Mouse (Mus musculus) small intestine, adult 2 months (tissue): Measurements from ENCODE around the gene Hoxb8. TPM values are rescaled to one million over a fixed set of nuclear protein-coding genes. Genes with fewer than 3 reads are reported as not detected.

Experiments
- H3K27ac ChIP-seq: fragments of 200-500 bp; 2 replicates; pipeline ENCODE4 v1.5.1; 2012; ENCODE audit warnings: low read depth, low read length, control low read depth, inconsistent platforms; ENCODE audit not compliant: insufficient read depth
- H3K27me3 ChIP-seq: fragments of 200-500 bp; 2 replicates; pipeline ENCODE4 v1.6.1; 2012; ENCODE audit warnings: mild to moderate bottlenecking, moderate library complexity, low read length, inconsistent platforms; ENCODE audit not compliant: control insufficient read depth, insufficient read depth
- H3K36me3 ChIP-seq: fragments of 200-500 bp; 2 replicates; pipeline ENCODE4 v1.6.1; 2012; ENCODE audit warnings: mild to moderate bottlenecking, low read length, control low read depth, inconsistent platforms; ENCODE audit not compliant: control insufficient read depth, insufficient read depth
- H3K4me1 ChIP-seq: fragments of 200-500 bp; 2 replicates; pipeline ENCODE4 v1.6.1; 2012; ENCODE audit warnings: low read length, inconsistent platforms, mixed read lengths; ENCODE audit not compliant: control insufficient read depth, insufficient read depth, insufficient read length
- H3K4me3 ChIP-seq: fragments of 200-500 bp; 2 replicates; pipeline ENCODE4 v1.5.1; 2012; ENCODE audit warnings: low read depth, mild to moderate bottlenecking, control low read depth, inconsistent platforms, low read length, moderate library complexity
- CTCF ChIP-seq: fragments of 200-500 bp; IDR thresholded peaks from 2 replicates; pipeline ENCODE4 v1.5.1; 2012; ENCODE audit warnings: low read depth, mild to moderate bottlenecking, control low read depth, inconsistent platforms, low read length, moderate library complexity, mixed read lengths; ENCODE audit not compliant: insufficient replicate concordance, insufficient read length; ENCODE audit errors: extremely low read depth
- POLR2A ChIP-seq: fragments of 200-500 bp; IDR thresholded peaks from 2 replicates; pipeline ENCODE4 v1.6.1; 2012; ENCODE audit warnings: low read depth, mild to moderate bottlenecking, control low read depth, inconsistent platforms, low read length, moderate library complexity
- WGBS: fragments of 180-500 bp; shearing (Covaris S2); methylation state at CpG from one replicate; pipeline ENCODE4 v1.1.7; 2018; 5-methylcytosine and 5-hydroxymethylcytosine counted together
- polyA plus RNA-seq: library from polyadenylated mRNA; depleted of rRNA; stranded (reverse); fragments of >200 nt; gene quantifications from 2 replicates; pipeline ENCODE4 v1.2.3, GENCODE M21; 2012

Gene Hoxb8
- polyA plus RNA-seq, 1 experiment = 5.3 TPM

DNA sequence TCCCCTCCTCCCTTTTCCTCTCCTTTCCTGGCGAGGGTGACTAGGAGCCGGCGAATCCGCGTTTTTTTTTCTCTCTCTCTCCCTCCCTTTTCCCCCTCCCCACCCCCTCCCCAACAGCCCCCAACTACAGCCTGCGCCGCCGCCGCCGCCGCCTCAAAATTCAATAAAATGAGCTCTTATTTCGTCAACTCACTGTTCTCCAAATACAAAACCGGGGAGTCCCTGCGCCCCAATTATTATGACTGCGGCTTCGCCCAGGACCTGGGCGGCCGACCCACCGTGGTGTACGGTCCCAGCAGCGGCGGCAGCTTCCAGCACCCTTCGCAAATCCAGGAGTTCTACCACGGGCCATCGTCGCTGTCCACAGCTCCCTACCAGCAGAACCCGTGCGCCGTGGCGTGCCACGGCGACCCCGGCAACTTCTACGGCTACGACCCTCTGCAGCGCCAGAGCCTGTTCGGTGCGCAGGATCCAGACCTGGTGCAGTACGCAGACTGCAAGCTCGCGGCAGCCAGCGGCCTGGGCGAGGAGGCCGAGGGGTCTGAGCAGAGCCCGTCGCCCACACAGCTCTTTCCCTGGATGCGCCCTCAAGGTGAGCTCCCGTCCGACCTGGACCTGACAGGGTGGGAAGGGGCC is 1.2 kb downstream of the Hoxb8 start:
- peak overlapping the region; percentile 51 for H3K4me3 ChIP-seq
- 3% methylated on average over 49 of the region's 49 CpGs for WGBS
- H3K27ac ChIP-seq = no peak overlapping the region
- peaks cover 93% of the 10 kb centered on the region for H3K27me3 ChIP-seq
- H3K4me1 ChIP-seq = peaks cover 2% of the 10 kb centered on the region; the same call in 1 of the 2 replicates
- TF ChIP-seq POLR2A (no peak), CTCF (no peak)
- H3K36me3 ChIP-seq = no peaks in the 10 kb centered on the region

DNA sequence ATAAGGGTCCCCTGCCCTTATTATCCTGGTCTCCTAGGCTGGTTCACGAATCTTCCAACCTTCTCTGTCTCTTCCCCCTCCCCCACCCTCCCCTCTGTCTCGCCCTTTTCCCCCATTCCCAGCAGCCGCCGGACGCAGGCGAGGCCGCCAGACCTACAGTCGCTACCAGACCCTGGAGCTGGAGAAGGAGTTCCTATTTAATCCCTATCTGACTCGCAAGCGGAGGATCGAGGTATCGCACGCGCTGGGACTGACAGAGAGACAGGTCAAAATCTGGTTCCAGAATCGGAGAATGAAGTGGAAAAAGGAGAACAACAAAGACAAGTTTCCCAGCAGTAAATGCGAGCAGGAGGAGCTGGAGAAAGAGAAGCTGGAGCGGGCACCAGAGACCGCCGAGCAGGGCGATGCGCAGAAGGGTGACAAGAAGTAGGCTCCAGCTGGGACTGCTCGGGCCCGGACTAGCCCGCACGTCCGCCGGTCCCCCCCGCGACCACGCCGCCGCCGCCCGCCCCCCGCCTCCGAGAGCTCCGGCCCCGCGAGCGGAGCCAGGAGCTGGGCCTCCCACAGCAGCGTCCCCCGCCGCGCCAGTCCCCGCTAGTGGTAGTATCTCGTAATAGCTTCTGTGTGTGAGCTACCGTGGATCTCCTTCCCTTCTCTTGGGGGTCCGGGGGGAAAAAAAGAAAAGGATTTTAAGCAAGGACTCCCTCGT is 2.5 kb downstream of the Hoxb8 start:
- Histone ChIP-seq H3K27me3 (peaks cover 87% of the 10 kb centered on the region), H3K27ac (peak overlapping the region; percentile 57), H3K4me3 (peak overlapping the region; percentile 51), H3K4me1 (no peaks in the 10 kb centered on the region; the same call in 1 of the 2 replicates), H3K36me3 (no peaks in the 10 kb centered on the region)
- WGBS = 3% methylated on average over 47 of the region's 49 CpGs
- TF ChIP-seq CTCF (peak; percentile 5; the same call in 1 of the 2 replicates), POLR2A (0 out of 2 replicates have a peak, but pooled peaks have one; percentile 8)

DNA sequence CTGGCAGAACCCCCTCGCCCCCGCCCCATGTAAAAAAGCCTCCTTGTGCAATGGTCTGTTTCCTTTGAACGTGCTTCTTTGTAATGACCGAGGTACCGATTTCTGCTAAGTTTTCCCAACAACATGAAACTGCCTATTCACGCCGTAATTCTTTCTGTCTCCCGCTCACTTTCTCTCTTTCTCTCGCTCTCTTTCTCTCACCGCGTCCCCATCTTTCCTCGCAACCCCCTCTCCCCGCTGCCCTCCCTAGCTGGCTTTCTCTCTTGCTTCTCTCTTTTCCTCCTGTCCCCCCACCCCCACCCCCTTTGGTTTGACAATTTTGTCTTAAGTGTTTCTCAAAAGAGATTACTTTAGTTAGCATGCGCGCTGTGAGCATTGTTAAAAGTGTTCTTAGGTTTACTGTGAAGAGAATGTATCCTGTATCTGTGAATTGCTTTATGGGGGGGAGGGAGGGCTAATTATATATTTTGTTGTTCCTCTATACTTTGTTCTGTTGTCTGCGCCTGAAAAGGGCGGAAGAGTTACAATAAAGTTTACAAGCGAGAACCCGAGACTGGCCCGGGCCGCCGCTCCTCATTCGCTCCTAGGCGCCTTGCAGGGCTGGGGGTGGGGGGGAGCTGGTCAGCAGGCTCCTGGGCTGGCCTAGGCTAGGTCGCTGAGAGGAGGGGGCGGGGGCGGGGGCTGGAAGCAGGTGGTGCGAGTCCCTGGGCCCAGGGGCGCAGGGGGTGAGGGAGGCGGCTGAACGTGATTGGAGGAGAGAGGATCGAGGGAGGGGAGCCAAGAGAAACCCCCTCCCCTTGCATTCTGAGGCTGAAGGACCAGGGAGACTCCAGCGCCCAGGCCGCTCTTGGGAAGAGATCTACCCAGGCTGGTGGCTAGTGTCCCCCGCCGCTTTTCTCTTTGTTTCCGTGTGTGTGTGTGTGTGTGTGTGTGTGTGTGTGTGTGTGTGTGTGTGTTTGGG is 3.3 kb downstream of the Hoxb8 start:
- 8% methylated on average over 37 of the region's 37 CpGs for whole genome bisulfite sequencing
- H3K4me3 ChIP-seq = peak overlapping the region; percentile 62
- peak overlapping the region; percentile 57 for H3K27ac ChIP-seq
- no peaks in the 10 kb centered on the region for H3K36me3 ChIP-seq
- H3K4me1 ChIP-seq = no peaks in the 10 kb centered on the region; the same call in 1 of the 2 replicates
- peaks cover 81% of the 10 kb centered on the region for H3K27me3 ChIP-seq
- no peak for TF ChIP-seq CTCF
- no peak for TF ChIP-seq POLR2A

DNA sequence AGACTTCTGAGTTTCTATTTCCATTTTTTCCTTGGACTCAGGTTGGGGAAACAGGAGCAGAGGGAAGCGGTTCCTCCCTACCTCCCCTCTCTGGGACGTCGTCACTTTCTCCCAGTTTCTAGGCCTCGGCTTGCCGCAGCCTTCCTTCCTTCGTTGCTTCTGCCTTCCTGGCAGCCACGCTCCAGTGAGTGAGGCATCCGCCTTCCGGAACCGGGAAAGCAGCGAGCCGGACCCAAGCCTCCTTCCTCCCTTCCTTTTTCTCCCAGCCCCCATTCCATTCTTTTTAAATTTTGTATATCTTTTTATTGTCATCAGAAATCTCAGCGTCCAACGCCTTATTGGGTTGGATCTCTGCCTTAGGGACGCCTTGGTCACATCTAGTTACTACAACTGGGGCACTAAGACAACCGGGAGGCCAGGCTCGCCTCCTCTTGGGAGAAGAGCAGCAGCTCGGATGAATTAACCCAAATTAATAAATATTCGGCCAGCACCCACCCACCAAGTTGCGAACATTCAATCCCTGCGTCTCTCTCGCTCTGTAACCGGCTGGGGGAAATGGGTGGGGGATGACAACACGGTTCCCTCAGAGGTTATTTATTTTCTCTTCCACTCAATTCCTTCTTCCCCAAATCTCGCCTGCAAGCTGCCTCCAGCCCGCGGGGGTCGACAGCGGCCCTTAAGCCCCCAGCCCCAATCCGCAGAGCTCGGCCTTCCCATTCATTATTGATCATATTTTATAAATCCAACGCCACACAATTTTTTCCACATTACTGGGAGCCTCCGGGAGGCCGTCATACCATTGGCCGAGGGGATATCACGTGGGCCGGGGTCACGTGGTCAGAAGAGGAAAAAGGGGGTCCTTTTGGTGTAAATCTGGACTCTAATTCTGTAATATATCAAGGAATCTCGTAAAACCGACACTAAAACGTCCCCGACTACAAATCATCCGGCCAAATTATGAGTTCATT is 4.3 kb downstream of the Hoxb8 start, which contains the start of gene Hoxb7:
Hoxb7 (plus strand) TSS at position 853 of the 968 bp plus-strand sequence.
- Histone ChIP-seq H3K4me1 (no peaks in the 10 kb centered on the region; the same call in 1 of the 2 replicates), H3K36me3 (no peaks in the 10 kb centered on the region), H3K4me3 (peak within 1 kb of the TSS; percentile 62), H3K27ac (peak within 1 kb of the TSS; percentile 57), H3K27me3 (peaks cover 79% of the 10 kb centered on the region)
- 3% methylated on average over 43 of the region's 43 CpGs for WGBS
- TF ChIP-seq CTCF (no peak), POLR2A (0 out of 2 replicates have a peak, but pooled peaks have one; percentile 12)

DNA sequence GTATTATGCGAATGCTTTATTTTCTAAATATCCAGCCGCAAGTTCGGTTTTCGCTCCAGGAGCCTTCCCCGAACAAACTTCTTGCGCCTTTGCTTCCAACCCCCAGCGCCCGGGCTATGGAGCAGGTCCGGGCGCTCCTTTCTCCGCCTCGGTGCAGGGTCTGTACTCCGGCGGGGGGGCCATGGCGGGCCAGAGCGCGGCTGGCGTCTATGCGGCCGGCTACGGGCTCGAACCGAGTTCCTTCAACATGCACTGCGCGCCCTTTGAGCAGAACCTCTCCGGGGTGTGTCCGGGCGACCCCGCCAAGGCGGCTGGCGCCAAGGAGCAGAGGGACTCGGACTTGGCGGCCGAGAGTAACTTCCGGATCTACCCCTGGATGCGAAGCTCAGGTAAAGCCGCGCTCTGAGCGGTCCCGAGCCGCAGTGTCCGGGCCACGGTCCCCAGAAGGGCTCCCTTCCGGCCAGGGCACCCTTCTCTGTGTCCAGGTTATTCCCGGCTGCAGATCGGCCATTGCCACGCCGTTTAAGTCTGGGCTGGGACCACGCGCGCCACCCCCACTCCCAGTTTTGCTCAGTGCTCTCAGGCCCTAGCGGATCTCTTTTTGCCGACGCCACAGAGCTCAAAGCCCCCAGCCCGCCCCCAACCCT is 5.2 kb downstream of the Hoxb8 start:
- H3K4me3 ChIP-seq = peak overlapping the region; percentile 62
- H3K36me3 ChIP-seq = no peaks in the 10 kb centered on the region
- peaks cover 78% of the 10 kb centered on the region for H3K27me3 ChIP-seq
- 2% methylated on average over 55 of the region's 55 CpGs for WGBS
- H3K4me1 ChIP-seq = no peaks in the 10 kb centered on the region; the same call in 1 of the 2 replicates
- TF ChIP-seq CTCF = no peak
- TF ChIP-seq POLR2A = no peak
- H3K27ac ChIP-seq = peak overlapping the region; percentile 28

DNA sequence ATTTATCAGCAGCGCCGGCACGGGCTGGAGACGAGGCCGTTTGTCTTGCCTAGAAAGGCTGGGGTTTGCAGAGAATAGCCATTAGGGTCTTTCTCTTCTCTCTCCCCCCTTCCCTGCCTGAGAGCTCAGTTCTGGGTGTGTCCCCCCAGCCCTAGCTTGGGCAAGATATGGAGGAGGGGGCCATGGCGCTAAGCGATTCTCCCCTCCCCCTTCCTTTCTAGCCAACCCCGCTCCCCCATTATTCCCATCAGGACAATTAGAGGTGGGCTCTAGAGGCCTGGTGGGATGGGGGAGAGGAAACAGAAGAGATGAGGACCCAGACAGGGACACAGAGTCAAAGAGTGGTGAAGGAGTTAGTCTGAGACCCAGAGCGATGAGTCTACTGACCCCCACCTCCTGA is 5.7 kb downstream of the Hoxb8 start:
- no peaks in the 10 kb centered on the region for H3K36me3 ChIP-seq
- H3K4me3 ChIP-seq = peak overlapping the region; percentile 62
- peaks cover 77% of the 10 kb centered on the region for H3K27me3 ChIP-seq
- no peaks in the 10 kb centered on the region; the same call in 1 of the 2 replicates for H3K4me1 ChIP-seq
- WGBS = 19% methylated on average over 9 of the region's 9 CpGs
- no peak overlapping the region for H3K27ac ChIP-seq
- no peak for TF ChIP-seq CTCF
- no peak for TF ChIP-seq POLR2A
